Mouse (Mus musculus) forebrain, embryonic 12.5 days (tissue): ENCODE measurements around the gene Tnfaip8l3. TPM values are rescaled to one million over a fixed set of nuclear protein-coding genes. Genes with fewer than 3 reads are reported as not detected.

ENCODE experiments used
- ATAC-seq: fragments of 200-750 bp; cut with Nextera tagmentation; 2 replicates; pipeline ENCODE4 v1.8.0; 2017; ENCODE audit warnings: moderate TSS enrichment; ENCODE audit not compliant: low FRiP score
- H3K27ac ChIP-seq: fragments of 300-500 bp; sonication (generic); 2 replicates; pipeline ENCODE4 v1.5.1; 2016; ENCODE audit warnings: mild to moderate bottlenecking
- H3K27me3 ChIP-seq: fragments of 300-500 bp; sonication (generic); 2 replicates; pipeline ENCODE4 v1.6.1; 2016; ENCODE audit warnings: mild to moderate bottlenecking
- H3K36me3 ChIP-seq: fragments of 300-500 bp; sonication (generic); replicated peaks from 2 replicates; pipeline ENCODE4 v1.6.1; 2016; ENCODE audit warnings: mild to moderate bottlenecking
- H3K4me1 ChIP-seq: fragments of 300-500 bp; sonication (generic); 2 replicates; pipeline ENCODE4 v1.6.1; 2016
- H3K4me2 ChIP-seq: fragments of 300-500 bp; sonication (generic); 2 replicates; pipeline ENCODE4 v1.6.1; 2016; ENCODE audit warnings: mild to moderate bottlenecking, moderate library complexity
- H3K4me3 ChIP-seq: fragments of 300-500 bp; sonication (generic); replicated peaks from 2 replicates; pipeline ENCODE4 v1.5.1; 2016; ENCODE audit warnings: mild to moderate bottlenecking
- H3K9ac ChIP-seq: fragments of 300-500 bp; sonication (generic); 2 replicates; pipeline ENCODE4 v1.6.1; 2016; ENCODE audit warnings: mild to moderate bottlenecking
- H3K9me3 ChIP-seq: fragments of 300-500 bp; sonication (generic); 2 replicates; pipeline ENCODE4 v1.6.1; 2016
- WGBS: fragments of 180-500 bp; shearing (Covaris S2); methylation state at CpG from one replicate; pipeline ENCODE4 v1.1.7; 2016; 5-methylcytosine and 5-hydroxymethylcytosine counted together
- polyA plus RNA-seq: library from polyadenylated mRNA; unstranded; fragments of >200 nt; fragmentation: Nextera tagmentation; extraction: Ambion mirVana; gene quantifications from 2 replicates; pipeline ENCODE4 v1.2.1, GENCODE M21; 2016

The Tnfaip8l3 gene
- polyA plus RNA-seq, 1 experiment from 2014 or later: 0.28 TPM

DNA sequence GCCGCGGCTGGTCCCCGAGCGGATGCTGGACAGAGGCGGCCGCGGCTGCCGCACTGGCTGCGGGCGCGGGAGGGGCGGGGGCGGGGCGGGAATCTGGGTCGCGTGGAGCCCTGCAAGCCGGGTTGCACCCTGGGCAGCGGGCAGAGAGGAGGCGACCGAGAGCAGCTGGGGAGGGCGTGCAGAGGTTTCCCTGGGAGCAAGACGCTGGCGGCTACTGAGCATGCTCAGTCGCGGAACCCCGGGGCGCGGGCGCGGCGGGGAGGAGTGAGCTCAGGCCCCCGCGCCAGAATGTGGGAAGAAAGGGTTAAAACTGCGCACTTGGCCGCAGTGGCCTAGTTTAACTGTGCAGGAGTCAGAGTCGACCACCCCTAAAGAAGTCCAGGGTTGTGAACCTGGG, 93.1 kb downstream of the Tnfaip8l3 start, which contains the start of gene Elmod1:
Elmod1 (minus strand) TSS at position 180 of the 397 bp plus-strand sequence.
- under 1% methylated on average over 36 of the region's 36 CpGs for WGBS
- no peaks in the 10 kb centered on the region for H3K36me3 ChIP-seq
- H3K4me2 ChIP-seq: peak within 1 kb of the TSS; percentile 91
- peaks cover 29% of the 10 kb centered on the region for H3K27me3 ChIP-seq
- no peaks in the 10 kb centered on the region for H3K9me3 ChIP-seq
- peak within 1 kb of the TSS; percentile 68 for H3K4me3 ChIP-seq
- peak within 1 kb of the TSS; percentile 50; the same call in 1 of the 2 replicates for H3K27ac ChIP-seq
- peak within 1 kb of the TSS; percentile 73 for H3K9ac ChIP-seq
- peaks cover 11% of the 10 kb centered on the region; the same call in 1 of the 2 replicates for H3K4me1 ChIP-seq
- ATAC-seq: peak; percentile 91

DNA sequence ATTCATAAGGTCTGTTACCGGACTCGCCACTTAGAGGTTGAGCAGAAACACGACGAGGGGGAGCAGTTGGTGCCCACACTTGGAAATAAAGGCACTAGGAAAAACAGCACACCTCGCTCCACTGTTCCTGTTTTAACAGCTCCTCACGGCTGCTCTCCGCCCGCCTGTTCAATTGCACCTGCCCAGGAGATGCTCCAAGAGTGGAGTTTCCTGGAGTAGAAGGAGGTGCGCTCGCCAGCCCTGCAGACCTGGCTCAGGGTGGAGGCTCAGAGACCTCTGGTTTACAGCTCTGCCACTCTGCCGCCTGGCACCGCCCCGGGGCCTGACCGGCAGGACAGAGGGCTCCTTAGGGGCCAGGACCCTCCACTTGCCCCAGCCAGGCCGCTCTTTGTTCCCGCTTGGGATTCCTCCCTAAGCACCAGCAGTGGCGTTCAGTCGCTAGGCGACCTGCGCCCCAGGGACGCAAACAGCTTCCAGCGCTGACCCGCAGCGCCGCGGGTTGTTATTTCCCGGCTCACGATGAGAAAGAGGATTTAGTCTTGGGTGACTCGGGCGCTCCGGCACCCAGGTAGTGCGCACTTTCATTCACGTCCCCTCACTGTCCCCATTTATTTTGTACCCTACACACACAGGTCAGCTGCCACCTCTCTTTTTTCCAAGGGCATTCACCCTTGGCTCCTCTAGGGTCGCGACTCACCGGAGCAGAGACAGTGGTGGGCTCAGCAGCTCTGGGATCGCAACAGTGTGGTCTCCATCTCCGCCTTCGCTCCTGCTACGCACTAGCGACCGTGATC, 93.7 kb downstream of the Tnfaip8l3 start:
- peaks cover 11% of the 10 kb centered on the region; the same call in 1 of the 2 replicates for H3K4me1 ChIP-seq
- H3K4me2 ChIP-seq: peak overlapping the region; percentile 91
- ATAC-seq: peak; percentile 75
- peak overlapping the region; percentile 73 for H3K9ac ChIP-seq
- H3K36me3 ChIP-seq: no peaks in the 10 kb centered on the region
- H3K9me3 ChIP-seq: no peaks in the 10 kb centered on the region
- peaks cover 29% of the 10 kb centered on the region for H3K27me3 ChIP-seq
- H3K27ac ChIP-seq: peak overlapping the region; percentile 50; the same call in 1 of the 2 replicates
- under 1% methylated on average over 42 of the region's 42 CpGs for WGBS
- peak overlapping the region; percentile 68 for H3K4me3 ChIP-seq

DNA sequence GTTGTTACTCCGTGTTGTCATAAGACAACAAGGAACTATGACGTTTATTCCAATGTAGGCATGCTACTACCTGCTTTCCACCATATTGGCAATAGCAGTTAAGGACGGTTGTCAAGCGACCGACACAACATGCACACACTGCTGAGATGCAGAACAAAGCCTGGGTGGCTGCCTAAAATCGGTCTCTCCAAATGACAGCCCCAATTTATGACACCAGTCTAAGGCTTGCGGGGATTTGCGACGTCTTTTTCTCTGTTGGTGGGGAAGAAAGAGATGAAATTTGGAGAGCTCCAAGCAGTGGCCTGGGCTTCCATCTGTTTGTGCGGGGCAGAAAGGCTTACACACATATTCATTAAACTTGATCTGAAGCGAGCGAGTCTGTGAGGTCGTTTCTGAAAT, 94.3 kb downstream of the Tnfaip8l3 start:
- Histone ChIP-seq H3K36me3 (no peaks in the 10 kb centered on the region), H3K4me2 (peak overlapping the region; percentile 91), H3K9ac (peak overlapping the region; percentile 73; the same call in 1 of the 2 replicates), H3K4me1 (peaks cover 11% of the 10 kb centered on the region; the same call in 1 of the 2 replicates), H3K27me3 (peaks cover 29% of the 10 kb centered on the region), H3K27ac (no peak overlapping the region; the same call in 1 of the 2 replicates), H3K9me3 (no peaks in the 10 kb centered on the region), H3K4me3 (peak overlapping the region; percentile 68)
- WGBS: 17% methylated on average over 13 of the region's 13 CpGs
- ATAC-seq: no peak; the same call in 1 of the 2 replicates

Other genes with a start within 250 kb of the Tnfaip8l3 start
- 0.42 TPM in 1 of 2 replicates, not detected in the other for gene Sln, start 218.2 kb downstream of the Tnfaip8l3 start, polyA plus RNA-seq
- gene Elmod1, start 93.1 kb downstream of the Tnfaip8l3 start, polyA plus RNA-seq: 4.6 and 5.9 TPM in 2 replicates
- gene Cyp19a1, start 199.7 kb upstream of the Tnfaip8l3 start, polyA plus RNA-seq: not detected in 2 replicates
- 0.09 and 0.13 TPM in 2 replicates for gene Gldn, start 218.1 kb upstream of the Tnfaip8l3 start, polyA plus RNA-seq